15 mouse cellular contexts compared by ENCODE assay signal in the genomic region with DNA sequence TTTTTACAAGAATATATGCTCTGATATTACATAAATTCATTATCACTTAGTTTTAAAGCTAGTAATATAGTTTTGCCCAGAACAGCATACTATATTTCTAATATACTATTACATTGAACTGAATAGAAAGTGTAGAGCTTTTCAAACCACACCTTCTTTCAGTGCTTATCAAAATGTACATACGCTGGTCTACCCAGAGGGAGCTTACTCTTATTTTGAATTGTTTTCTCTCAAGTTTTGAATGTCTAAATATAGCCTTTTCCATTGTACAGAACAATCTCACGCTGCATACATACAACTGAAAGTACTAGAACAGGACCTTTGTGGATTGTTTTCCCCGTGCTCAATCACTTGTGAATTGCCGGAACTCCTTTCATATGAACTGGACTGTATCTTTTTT. TPM values are rescaled to one million over a fixed set of nuclear protein-coding genes. Genes with fewer than 3 reads are reported as not detected.
"Had no signal": no experiment of that assay in that cellular context is flagged by ENCODE, and none has a peak within 500 bp of the region (broad histone marks: within the 10 kb centered on the region; RNA-seq: fewer than 3 reads in every experiment).

No protein-coding gene starts in this region.

- H3K9me3 ChIP-seq: kidney, embryonic 15.5 days; limb, embryonic 15.5 days; midbrain, embryonic 15.5 days; neural tube, embryonic 12.5 days had no signal

- H3K4me3 ChIP-seq: kidney, embryonic 15.5 days; limb, embryonic 15.5 days; megakaryocyte, embryonic 14.5 days; midbrain, embryonic 15.5 days; neural tube, embryonic 12.5 days had no signal

- DNase-seq: layer of hippocampus, adult 9-11 months; layer of hippocampus, postnatal 36 days; lung, adult 2 months; retina, postnatal 1 day; thymus, adult 18-20 months; thymus, postnatal 14 days had no signal

- H3K4me1 ChIP-seq: kidney, embryonic 15.5 days; limb, embryonic 15.5 days; megakaryocyte, embryonic 14.5 days; midbrain, embryonic 15.5 days; neural tube, embryonic 12.5 days had no signal

- H3K4me2 ChIP-seq: kidney, embryonic 15.5 days; limb, embryonic 15.5 days; midbrain, embryonic 11.5 days; midbrain, embryonic 15.5 days; neural tube, embryonic 12.5 days had no signal

- H3K27me3 ChIP-seq: kidney, embryonic 15.5 days; limb, embryonic 15.5 days; megakaryocyte, embryonic 14.5 days; midbrain, embryonic 15.5 days; neural tube, embryonic 12.5 days had no signal

- H3K36me3 ChIP-seq: kidney, embryonic 15.5 days; limb, embryonic 15.5 days; midbrain, embryonic 15.5 days; neural tube, embryonic 12.5 days had no signal

- H3K9ac ChIP-seq: kidney, embryonic 15.5 days; limb, embryonic 15.5 days; midbrain, embryonic 15.5 days; neural tube, embryonic 12.5 days had no signal

- H3K27ac ChIP-seq: limb, embryonic 15.5 days; macrophage; midbrain, embryonic 15.5 days; neural tube, embryonic 12.5 days had no signal

- ATAC-seq: midbrain, embryonic 15.5 days had no signal

RNA-seq across cellular contexts. Expression of a gene that starts 23.6 kb away (rescaled TPM):
- total RNA-seq: monocyte, adult 5-6 weeks; neutrophil, adult 5-6 weeks had no signal
- polyA plus RNA-seq: macrophage had no signal
